Mouse (Mus musculus): ENCODE measurements around the gene Foxd4.
A peak's percentile ranks its signal among the peaks of the same experiment; 100 is the strongest.
"Not testable (repeated sequence)": the region's sequence is repeated elsewhere in the genome, so short reads cannot be mapped to it uniquely, and the experiment has no call there.

The Foxd4 gene

DNA sequence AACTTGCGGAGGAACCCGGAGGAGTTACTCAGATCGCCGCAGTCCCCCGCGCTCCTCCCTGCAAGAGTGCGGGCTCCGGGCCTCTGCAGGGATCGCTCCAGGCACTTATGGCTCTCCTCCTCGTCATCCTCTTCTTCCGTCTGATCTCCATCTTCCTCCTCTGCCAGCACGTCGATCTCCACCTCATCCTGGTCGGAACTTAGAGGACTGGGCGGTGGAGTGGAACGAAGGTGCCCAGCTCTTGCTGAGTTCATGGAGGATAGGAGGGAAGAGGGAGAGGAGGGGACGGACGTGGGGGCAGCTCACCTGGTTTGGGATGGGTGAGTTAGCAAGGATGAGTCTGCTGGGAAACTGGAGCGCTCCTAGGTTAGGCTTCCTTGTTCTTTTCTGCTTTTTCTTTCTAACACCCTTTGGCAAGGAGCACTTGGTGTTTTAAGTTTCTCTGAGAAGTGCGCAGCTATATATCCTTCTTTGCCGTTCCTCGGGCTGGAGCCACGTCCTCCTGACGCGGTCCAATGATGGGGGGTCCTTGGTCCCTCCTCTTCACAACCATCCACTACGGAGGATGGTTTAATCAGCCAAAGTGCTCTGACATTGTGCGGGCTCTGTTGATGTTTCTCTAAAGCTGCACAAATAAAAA, at the start of gene Foxd4:
Gene Foxd4 (minus strand): TSS at position 617 of the 640 bp plus-strand sequence.
- DNase-seq: no peak

DNA sequence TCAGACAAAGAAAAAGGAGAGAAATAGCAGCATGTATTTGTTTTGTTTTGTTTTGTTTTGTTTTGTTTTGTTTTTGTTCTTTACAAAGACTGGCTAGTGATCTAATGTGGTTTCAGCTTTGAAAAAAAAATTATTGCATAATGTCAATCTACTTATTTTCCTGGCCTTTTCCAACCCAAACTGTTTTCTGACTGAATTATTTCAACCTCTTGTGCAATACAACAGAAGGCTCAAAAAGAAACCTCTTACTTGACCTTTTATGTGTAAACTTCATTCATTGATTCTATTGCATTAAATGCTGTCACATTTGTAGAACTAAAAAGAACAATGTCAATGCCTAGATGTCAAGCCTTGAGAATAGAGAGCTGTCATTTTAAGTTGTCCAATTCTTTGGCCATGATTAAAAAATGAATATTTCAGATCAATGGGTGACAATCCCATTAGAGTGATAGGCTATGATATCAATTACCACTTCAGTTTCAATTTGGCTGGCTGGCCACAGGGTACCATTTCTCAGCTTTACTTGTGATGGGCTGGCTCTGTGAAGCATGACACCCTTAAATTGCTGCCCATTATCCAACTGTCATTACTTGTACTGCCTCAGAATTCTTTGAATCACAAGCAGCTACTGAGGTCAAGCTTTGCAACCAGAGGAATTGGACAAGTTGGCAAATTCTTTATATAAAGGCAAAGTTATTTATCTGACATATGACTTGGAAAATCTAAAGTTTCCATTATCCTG, 44.7 kb upstream of the Foxd4 start:
- DNase-seq: no peak

DNA sequence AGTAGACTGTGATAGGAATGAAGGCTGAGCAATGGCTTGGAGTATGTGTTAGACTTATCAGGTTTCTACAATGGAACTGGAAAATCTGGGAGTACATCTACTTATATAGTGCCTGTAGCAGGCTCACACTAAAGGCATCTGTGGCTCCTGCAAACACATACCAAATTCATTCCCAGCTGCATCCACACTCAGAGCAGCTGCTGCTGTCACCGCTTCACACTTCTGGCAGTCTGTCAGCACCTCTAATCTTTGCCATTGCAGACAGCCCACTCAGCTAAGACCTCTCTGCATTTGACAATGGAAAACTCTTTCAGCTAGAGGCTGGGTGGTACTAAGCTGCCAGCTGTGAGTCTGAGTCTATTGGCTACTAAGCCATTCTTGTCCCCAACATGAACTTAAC, 36.1 kb upstream of the Foxd4 start:
- DNase-seq: no peak

DNA sequence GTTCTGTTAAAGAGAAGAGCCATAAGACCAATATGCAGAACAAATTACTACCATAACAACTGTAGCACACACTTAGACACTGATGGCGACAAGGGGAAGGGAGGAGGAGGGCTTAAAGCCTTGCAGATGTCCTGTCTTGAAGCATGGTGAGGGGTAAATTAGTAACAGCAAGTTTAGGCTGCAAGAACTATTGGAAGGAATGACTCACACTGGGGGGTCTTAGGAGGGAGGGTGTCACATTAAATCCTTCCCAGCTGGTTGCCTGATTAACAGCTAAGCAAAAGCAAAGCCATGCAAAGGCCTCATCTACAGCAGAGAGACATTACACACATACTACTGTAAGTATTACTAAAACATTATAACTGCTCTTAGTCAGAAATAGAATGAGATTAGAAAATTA, 28.0 kb upstream of the Foxd4 start:
- DNase-seq: no peak

DNA sequence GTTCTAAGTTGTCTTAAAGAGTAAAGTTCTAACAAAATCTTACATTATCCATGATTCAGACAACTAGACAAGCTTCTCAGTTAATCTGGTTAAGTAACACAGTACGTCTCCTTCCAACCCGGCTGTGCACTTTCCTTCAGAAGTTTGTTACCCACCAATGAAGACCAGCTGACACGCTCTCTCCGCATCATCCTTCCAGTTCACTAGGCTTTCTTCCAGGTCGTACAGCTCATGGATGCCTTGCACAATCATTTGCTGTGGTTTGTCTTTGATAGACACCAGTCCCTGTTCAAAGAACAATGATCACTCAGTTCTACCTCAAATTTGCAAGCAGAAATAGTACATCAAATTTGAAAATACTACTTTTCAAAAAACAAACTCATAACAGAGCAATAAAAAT, 19.9 kb upstream of the Foxd4 start:
- no peak for DNase-seq

DNA sequence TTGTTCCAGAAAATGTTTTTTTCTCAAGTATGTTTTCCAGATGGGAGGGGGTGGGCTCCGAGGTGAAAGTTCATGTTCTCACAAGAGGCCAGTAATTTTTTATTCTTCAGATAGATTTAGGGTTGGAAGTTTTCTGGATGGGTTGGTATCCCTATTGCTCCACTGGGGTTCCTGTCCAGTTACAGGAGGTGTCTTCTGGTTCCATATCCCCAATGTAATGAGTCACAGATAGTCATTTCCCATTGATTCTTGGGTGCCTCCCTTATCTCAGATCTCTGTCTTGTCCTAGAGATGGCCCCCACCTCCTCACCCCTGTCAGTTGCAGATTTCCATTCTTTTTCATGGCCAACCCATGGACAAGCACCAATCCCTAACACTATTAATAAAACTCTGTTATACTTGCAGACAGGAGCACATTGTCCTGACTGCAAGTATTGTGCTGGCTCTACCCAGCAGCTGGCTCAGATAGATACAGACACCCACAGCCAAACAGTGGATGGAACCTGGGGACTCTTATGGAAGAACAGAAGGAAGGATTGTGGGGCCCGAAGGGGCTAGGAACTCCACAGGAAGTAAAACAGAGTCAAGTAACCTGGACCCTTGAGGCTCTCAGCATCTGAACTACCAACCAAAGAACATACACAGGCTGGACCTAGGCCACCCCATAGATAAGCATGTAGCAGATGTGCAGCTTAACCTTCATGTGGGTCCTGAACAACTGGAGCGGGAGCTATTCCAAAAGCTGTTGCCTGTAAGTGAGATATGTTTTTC, 7.6 kb upstream of the Foxd4 start:
- DNase-seq: no peak

DNA sequence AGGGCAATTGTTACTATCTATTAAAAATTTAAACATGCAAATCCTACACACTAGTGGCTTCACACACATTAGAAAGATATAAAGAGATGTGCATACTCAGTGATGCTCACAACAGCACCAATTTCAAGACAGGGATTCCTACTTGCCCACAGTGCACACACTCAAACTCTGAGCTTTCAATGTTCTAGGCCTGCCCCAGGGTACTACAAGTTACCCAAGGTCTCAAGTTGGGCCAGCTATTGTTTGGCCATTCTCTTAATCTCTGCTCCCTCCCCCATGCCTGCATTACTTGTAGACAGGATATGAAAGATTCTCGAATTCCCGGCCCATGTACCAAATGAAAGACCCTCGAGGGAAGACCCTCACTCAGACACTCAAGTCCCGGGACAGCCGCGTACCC, 6.7 kb upstream of the Foxd4 start:
- DNase-seq: no peak

DNA sequence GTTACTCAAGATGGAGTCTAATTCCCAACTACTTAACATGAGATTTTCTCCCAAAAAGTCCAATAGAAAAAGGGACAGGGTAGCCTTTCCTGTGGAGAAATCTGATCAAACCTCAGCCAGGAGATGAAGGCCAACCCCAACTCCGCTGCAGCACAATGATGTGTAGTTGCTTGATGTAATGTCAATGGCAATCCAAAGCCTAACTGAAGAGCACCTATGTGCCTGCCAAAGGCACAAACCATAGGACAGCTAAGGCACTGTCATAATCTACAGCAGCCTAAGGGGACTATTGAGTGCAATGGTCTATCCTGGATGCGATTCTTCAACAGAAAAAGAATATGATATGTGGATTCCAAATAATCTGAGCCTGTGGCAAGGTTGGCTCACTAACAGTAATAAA, 1.8 kb upstream of the Foxd4 start:
- DNase-seq: no peak

DNA sequence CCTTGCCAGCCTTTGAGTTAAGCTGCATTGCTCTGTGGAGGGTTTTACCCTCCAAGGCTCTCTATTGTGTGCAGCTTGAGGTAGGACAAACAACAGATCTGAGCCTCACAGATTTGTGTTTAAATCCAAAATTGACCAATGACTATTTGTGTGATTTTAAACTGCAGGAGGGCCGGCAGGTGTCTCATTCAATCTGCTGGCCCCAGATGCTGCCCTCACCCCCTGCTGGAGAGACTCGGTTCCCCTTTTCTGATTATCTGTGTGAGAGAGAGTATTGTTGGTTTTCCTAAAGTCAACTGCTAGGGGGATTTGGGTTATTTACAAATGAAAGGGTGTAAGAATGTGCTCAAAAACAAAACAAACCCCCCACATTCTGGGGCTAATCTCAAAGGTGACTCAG, 1.3 kb upstream of the Foxd4 start:
- DNase-seq: no peak

DNA sequence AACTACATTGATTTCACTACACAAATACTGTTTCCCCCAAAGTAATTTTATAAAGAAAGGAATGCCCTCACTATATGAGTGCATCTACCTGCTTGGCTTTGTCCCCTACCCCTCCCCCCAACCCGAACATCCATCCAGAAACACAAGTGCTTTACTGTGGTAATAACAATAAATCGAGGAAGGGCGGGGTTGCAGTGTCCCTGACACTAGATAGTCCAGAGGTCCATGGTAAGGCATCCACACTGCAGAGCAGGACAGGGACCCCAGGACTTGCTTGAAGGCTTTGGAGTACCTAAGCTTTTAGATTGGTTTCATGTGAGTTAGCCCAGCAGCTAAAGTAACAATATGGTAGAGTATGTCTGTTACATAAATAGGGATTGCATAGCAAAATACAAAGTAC, 669 bp upstream of the Foxd4 start:
- DNase-seq: no peak

DNA sequence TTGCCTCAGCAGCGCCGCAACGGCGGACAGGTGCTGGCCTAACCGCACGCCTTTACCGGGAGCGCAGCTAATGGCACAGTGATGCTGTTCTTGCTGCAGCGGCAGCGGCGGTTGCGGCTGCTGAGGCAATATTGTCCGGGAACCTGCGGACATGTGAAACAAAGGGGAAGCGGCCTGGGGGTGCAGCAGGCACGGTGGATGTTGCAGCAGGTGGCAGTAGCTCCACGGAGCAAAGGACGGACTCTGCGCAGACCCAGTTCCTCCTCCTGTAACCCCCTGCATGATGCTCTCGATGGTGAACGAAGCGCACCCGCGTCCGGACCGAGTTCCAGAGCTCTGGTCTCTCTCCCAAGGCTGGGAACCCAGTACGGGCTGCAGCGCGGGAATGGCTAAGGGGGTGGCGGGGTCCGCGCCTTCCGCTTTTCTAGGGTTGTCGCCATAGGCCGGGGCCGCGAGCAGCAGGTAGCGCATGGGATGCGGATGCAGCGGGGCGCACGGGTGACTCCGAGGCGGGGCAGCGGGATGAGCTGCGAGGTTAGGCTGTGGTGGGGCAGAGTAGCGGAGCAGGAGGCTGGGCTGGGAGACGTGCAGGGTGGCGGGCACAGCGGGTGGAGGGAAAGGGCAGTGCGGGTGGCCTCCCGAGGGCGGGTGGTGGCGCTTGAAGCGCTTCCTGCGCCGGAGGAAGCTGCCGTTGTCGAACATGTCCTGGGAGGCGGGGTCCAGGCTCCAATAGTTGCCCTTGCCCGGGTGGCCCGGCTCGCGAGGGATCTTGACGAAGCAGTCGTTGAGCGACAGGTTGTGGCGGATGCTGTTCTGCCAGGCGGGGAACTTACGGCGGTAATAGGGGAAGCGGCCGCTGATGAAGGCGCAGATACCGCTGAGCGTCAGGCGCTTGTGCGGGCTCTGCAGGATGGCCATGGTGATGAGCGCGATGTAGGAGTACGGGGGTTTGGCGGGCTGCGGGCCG, 1.1 kb downstream of the Foxd4 start:
- DNase-seq: peak; percentile 19

DNA sequence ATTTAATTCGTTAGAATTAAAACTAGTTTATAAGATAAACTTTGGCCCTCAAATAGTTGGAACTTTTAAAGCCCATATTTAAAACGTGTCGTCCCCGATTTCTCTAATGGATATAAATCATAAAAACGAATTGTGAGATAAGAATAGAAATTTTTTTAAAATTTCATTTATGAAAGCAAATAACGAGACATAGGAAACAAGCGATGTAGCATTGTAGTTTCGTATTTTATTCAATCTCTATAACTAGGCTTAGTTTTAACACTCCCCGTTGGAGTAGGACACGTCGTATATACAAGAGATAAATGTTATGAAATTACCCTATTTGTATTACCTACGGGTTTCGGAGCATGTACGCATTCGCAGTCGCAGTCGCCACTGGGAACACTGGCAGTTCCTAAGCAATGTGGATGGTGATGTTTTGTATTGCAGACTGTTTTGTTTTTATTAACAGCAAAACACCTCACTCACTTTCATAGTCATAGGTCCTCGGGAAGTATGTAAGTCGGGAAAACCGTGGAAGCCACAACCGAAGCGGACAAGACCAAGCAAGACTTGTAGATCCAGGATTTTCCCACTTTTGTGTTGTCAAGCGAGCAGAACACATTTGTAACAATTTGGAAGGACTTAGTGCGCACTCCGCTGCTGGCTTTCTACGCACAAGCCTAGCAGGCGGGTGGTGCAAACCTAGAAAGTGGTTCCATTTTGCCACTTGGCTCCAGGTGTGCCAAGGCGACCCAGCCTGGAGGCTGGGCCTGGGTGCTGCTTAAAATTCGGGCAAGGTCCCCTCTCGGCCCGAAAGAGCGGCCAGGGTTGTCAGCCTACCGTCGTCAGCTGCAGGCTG, 2.0 kb downstream of the Foxd4 start:
- peak; percentile 23 for DNase-seq

DNA sequence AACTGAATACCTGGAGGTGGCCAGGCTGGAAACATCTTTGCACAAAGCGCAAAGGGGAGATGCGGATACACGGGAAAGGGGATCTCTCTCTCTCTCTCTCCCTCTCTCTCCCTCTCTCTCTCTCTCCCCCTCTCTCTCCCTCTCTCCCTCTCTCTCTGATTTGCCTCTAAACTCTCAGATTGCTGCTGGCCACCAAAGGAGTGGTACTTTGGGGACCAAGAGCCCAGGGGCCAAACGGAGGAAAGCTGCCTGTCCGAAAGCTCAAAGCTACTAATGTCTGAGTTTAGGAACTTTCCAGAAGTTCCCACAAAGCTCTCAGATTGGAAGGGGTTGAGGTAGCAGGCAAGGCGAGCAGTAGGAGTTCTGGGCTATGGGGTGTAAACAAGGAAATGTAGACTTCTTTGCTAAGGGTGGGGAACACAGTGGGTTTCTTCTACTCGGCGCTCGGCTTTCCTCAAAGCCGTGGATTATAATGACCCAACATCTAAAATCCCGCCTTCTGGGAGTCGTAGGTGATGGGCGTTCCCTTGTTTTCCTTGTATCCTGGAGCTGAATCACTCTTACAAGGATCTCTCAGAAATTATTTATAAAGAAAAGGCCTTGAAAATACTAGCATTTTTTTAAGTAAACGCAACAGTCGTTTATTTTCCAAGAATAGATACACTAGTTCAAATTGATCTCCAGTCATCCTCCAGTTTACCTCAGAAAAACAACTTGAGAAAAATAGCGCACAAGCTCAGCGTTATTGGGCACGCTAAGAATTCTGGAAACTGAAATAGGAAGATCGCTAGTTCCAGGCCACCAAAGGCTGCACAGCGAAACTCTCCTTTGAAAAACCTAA, 2.9 kb downstream of the Foxd4 start:
- DNase-seq: no peak

DNA sequence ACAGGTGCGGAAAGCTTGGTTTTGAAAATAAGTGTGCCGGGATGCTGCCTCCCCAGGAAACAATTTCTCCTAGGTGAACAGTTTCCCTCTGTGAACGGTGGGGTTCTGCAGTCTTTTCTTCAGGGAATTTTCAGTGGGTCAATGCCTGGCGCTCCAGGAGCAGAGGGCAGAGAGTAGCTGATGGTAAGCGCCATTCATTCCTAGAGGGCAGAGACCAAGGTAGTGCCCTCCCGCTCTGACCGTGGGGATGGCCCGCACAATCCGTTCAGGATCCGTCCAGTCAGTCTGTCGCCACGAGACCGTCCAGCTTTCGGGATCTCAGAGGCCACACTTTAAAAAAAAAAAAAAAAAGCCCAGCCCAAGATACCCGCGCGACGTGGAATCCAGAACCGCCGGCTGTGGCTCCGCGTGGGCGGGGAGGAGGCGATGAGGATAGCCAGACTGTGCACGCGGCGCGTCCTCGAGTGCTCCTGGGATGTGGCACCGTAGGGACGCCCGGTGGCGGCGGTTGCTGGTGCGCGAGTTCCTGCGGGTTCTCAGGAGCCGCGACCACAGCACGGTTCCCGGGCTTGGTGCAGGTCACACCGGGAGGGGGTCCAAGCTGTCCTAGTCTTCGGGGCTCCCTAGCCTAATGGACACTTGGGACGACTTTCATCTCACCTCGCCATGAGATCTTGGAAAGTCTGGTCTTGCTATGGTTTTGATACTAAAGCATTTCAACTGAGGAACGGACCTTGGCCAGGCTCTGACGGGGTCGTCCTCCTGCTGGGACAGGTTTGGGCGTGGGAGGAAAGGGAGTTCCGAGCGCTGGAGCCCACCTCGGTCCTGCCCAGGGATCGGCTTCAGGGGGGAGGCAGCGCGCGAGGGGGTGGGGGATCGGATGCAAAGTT, 3.7 kb downstream of the Foxd4 start:
- DNase-seq: no peak

DNA sequence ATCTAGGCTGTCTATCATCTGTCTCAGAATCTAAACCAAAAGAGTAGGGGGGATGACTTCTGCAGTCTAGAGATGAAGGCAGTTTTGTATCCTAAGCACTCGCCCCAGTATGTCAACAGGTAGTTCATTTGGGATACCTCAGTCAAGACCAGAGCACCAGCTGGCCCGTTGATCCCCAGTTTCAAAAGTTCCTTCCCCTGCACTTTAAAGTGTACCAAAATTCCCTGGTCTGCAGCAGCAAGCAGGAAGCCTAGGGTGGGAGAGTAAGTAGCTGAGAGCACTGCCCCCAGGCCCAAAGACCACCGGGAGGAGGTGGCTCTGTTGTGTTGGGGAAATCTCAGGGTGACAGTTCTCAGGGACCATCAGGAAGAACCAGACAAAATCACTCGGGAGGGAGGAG, 4.5 kb downstream of the Foxd4 start:
- no peak for DNase-seq

DNA sequence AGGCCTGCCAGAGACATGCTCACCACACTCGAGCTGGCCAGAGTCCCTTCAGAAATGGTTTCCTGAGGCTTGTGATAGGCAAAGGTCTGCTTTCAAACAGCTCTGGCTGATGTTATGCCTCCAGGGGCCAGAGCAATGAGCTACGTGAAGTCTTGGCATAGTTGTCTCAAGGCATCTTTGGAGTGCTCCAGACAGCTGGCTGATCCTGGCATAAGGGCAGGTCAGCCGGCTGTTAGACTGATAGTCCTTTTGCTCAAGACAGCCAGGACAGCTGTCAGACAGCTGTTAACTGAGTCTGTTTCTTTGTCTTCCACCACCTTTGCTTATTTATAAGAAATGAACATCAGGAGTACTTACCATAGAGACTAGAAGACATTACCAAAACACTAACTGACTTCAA, 14.1 kb downstream of the Foxd4 start:
- DNase-seq: no peak

DNA sequence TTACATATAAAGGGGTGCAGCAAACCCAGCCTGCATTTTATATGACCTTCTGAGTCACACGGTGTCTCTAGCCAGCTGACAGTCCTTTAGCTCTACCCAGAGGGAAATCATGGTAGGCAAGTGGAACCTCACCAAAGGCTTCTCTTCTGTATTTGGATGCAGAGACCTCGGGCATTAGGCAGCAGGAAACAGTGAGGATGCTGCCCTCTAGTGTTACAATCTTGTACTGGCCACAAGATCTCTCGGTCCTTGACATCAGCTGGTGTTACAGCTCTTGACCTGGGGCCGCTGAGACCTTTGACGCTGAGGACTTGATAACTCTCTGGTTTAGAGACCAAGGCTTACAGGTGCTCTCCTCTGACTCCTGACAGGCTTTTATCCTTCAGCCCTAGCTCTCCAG, 15.5 kb downstream of the Foxd4 start:
- no peak for DNase-seq

DNA sequence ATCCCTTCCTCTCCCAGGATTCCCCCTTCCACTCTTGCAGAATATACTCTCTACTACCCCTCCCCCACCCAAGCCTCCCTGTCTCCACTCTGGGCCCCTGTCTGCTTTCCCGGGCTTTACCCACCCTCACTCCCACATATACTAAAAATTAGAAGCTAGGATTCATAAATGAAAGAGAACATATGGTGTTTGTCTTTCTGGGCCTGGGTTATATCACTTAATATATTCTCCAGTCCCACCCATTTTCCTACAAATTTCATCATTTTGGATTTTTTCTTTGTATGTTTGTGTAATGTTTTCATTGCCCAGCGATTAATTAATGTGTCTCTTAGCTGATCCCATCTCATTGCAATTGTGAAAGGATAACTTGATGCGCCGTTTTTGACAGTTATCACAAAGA, 19.8 kb downstream of the Foxd4 start:
- DNase-seq: no peak

DNA sequence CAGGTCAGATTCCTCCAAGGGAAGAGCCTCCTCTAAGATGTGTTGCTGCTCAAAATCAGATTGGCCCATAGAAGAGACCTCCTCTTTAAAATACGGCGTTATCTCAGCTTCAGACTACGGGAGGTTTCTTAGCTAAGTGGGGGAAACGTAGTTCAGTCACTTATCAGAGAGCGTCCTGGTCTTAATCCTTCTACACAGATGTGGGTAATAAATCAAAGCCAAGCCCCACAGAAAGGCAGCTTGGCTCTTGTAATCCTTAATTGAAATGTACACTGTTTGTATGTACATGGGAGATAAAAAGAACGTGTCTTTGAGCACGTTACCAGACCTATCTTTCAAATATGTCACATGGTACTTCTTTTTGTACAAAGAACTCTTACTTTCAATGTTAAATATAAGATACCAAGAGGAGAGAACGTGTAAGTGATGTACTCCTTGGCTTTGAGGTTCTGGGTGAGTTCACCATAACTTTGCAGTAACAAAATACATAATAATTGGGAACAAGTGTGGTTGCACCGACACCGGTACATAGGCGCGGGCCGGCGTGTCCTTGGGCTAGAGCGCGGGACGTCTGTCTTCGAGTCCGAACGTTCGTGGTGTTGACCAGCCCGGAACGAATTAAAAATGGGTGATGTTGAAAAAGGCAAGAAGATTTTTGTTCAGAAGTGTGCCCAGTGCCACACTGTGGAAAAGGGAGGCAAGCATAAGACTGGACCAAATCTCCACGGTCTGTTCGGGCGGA, 25.7 kb downstream of the Foxd4 start, which contains the start of gene Gm10053:
Gene Gm10053 (plus strand): TSS at position 558 of the 742 bp plus-strand sequence.
- DNase-seq: not testable (repeated sequence)

Data from right cerebral cortex, postnatal 25 days (tissue).